Mouse (Mus musculus) lung, adult 18-20 months (tissue): ENCODE data around the gene Crbn.

ENCODE experiments used
- DNase-seq, 2 experiments: peaks; one replicate each; pipeline ENCODE4 v3.0.0; 2022; ENCODE audit warnings: mixed read lengths in 2 of 2

The Crbn gene

DNA sequence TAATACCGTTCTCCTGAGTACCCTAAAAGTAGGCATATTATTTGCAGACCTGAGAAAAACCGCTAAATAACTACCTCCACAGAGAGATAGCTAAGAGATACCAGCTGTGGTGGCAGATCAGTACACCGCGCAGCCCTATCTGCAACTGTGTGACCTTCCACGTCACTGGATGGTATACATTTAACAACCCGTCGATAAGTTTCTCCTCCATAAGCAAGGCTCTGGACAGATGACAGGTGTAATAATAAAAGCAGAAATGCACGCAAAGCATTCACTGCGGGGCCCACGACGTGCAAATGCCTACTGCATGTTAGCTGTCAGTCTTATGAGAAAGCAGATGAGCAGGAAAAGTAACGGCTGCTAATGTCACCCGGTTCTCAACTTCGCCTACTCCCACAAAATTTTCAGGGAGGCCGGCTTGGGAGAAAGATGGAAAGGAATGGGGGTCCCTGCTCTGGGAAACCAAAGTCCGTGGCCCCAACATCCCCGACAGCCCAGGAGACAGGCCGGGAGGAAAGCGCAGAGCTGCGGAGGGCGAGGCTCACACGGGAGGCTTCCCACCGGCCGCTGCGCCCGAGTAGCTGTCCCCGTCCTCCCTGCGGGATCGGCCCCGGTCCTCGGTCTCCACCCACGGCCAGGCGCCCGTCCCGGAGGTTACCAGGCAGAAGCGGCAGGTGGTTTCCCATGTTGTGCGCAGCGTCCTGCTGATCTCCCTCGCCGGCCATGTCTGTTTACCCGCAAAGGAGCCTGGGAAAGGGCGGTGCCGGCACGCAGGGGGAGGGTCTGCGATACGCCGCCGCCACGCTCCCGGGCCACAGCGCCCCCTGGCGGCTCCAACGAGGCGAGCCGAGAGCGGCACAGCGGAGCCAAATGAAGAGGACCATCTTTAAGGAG lies at the start of gene Crbn:
TSS of gene Crbn (minus strand) at position 745 of the 894 bp plus-strand sequence.
- peak; percentile 88 to 90 for DNase-seq

DNA sequence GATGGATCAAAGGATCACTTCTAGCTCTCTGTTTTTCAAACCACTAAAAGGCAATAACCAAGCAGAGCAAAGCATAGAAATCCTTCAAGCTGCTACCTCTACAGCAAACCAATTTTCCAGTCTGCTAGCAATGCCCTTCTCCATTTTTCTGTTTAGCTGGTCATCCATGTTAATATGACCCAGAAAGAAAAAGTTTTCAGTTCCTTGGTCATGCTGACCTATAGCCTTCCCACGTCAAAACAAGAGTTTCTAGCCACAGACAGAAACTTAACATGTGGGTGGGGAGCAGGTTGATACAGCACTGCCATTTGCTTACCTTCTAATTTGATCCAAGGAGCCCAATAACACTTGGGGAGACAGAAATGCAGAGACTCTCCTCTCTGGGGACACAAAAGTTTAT lies 40.3 kb upstream of the Crbn start:
- no peak for DNase-seq

DNA sequence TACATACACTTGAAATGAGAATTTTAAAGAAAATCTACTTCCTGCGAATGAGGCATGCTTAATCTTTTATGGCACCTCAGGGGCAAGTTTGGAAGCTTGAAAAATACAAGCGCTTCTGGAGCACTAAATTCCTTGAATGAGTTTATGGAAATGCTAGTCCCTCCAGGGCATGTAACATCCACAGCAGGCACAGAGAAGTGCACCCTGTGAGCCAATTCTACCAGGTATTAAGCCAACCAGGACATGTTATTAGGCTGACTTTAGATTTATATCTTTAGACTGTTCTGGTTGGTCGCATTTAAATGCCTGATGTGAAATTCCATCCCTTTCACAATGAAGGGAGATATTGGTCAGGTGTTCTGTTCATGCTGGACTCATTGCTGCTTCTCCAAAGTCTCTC lies 38.2 kb upstream of the Crbn start:
- no peak for DNase-seq

DNA sequence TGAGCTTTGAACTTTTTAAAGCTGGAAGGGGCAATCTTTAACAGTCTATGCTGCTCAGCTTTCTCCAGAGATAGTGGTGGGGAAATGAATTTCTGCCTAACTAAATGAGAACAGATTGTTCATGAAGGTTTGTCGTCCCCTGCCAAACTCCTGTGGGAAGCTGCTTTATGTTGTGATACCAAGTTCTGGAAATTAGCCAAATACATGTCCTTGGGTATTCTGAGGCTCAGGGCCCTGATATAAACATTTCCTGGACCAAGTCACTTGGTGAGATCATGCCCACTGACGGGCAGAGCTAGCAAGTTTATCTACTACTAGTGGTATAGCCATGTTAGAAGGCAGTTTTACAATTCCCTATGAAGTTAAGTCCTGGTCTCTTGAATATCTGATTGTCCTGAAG lies 35.4 kb upstream of the Crbn start:
- no peak for DNase-seq

DNA sequence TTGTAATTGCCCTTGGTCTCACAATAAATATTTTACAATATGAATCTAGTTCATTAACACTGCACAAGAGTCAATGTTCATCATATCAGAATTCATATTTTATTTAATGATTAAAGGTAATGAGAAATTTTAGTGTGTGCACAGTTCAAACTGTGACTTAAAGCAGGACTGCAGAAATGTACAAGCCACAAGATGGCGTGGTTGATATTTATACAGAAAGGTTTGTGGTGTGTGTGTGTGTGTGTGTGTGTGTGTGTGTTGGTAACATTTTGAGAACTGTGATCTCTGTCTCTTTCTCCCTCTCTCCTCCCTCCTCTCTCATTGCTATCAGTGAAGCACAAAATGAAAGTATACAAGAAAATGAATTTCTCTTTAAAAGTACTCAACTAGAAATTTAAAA lies 22.5 kb upstream of the Crbn start:
- DNase-seq, result no peak

DNA sequence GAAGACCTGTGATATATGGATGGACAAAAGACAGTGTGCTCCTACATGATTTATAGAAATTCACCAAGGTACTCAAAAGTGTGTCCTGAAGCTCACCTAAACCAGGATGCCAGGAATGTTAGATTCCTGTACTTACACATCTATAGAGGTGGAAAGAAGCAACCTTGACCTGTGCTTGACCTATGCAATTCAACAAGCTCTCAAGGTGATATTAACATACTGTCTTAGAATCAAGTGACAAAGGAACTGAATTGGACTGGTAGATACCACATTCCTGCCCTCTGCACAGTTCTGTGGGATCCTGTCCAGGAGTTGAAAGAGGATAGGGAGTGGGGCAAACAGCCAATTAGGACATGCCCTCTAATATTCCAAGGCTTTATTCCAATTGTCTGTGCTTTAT lies 20.7 kb upstream of the Crbn start:
- no peak for DNase-seq

DNA sequence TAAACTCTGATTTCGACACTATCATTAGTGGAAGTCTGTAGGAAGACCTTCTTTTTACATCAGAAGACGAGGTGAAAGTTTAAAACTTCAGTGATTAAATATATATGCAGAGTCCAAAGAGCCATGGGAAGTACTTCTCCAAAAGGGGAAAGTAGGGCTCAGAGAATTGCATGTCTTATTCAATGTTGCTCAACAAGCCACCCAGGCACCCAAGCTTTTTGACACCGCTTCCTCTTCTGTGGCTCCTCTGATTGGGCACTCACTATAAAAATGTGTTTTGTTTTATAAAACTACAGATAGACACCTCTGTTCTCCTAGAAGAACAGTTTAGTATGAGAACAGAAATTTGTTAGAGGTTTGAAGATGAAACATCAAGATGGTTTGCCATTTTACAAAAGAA lies 20.0 kb upstream of the Crbn start:
- DNase-seq, result no peak

DNA sequence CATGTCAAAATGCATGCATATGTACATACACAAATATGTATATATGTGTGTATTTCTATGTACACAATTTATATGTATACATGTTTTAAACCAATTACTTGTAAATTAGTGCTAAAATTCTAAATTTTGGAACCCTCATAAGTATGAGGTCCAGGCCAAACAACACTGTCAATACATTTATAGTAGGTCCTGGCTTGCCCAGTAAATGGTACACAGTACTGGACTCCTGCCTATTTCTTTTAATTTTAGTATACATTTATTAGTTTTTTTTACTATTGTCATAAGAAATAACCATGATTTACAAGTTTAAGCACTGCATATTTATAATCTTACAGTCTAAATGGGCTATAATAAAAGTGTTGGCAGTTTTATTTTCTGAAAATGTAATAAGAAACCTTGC lies 19.4 kb upstream of the Crbn start:
- DNase-seq, result no peak

DNA sequence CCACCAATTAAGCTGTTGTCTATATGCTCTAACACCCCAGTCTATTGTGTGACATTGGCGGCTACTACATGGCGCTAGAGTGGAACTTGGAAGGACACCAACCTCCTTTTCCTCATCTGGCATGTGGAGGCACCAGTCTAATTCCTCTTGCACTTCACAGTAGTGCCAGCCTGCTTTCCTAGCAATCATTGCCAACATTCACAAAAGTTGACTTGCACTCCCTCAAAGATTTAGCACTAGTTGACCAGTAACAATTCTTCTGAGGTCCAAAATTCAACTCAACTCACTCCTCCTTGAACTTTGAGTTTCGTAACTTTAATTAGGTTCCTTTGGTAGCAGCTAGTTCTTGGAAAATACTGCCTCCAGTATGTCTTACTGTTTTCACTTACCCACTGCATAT lies 10.8 kb upstream of the Crbn start:
- DNase-seq, result no peak

DNA sequence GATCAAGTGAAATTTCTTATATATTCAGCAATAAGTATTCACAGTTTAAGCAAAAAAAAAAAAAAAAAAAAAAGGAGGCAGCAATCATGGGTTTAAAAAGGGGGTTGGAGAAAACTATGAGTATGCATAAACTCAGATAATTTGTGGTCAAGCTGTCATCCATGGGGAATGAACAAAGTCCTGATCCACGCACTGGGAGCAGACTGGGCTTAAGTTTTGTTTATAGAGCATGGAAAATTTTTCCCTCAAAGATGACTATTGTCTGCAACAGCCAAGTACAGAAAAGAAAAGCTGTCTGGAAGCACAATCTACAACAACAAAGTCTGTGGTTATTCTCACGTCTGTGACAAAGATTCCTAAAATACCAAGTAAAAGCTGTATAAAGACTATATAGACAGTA lies 9.3 kb upstream of the Crbn start:
- DNase-seq, result no peak

DNA sequence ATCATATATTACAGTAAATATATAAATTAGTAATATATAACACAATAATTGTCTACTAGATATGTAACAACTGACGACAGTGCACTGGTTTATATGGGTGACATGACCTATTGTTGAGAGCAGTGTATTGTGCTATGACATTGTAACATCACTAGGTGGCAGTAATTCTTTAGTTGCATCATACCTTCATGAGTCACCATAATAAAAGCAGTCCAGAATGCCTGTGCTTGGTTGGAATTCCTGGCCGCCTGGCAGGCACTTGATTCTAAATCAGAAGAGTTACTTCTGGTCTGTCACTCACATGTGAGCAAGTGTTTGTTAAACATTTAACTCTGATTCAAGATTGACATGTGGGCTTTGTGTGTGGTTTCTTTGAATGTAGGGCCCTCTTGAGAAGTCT lies 5.0 kb upstream of the Crbn start:
- DNase-seq, result peak; percentile 25 to 34

DNA sequence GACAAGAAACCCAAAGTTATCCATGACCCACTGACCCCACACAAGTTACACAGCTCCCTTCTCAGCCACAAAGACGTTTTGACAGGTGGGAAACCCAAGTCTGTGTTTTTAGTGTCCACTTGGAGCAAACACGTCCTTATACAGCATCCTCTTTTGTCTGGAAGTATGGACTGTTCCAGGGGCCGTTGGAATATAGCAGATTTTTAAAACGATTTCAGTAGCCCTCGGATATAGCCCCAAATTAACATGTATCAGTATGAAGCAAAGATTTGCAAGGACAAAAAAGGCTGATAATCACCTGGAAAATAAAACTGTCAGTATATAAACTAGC lies 315 bp upstream of the Crbn start:
- no peak for DNase-seq

DNA sequence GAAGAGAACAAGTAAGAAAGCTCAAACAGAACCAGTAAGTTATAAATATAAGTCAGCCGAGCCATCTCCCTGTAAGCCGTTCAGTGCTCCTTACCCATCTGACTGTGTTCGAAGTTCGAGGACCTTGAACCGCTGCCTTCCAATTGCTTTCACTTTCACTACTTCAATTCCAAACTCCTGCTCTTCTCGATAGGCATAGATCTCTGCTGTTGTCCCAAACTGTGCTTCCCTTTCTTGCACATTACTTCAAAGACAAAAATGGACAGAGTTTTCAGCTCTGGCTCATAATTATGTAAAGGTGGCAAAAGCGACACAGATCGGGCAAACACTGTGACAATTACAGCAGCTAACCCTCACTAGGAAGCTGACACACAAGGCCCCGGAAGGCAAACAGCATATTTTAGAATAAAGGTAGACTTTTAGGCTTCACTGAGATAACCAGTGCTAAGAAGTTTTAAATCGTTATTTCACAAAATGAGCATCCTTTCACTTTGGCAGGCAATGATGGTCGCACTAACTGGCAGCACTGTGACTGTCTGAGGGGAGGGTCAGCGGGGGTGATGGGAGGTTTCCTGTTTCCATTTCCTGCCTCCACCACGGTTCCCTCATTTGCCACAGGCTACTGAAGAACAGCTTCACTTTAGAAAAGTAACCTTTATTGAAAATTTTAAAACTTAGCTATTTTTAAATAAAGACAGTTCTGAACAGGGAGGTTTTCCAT lies 5.6 kb downstream of the Crbn start:
- no peak for DNase-seq

DNA sequence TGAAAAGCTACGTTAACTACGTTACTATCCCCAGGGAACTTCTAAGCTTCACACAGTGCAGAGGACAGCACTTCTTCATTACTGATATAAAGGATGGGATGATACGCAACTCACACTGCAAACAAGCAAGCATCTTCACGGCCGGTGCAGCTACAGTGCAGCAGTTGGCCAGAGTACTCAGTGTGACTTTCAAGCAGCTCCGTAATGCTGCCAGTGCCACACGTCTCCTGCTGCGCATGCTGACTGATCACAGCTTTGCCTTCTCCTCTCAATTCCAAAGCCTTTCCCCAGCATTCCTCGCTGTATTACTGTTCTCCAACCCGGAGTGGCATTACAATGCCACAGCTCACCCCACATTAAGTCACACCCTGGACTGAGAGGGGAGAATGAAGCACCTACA lies 6.3 kb downstream of the Crbn start:
- DNase-seq, result no peak

DNA sequence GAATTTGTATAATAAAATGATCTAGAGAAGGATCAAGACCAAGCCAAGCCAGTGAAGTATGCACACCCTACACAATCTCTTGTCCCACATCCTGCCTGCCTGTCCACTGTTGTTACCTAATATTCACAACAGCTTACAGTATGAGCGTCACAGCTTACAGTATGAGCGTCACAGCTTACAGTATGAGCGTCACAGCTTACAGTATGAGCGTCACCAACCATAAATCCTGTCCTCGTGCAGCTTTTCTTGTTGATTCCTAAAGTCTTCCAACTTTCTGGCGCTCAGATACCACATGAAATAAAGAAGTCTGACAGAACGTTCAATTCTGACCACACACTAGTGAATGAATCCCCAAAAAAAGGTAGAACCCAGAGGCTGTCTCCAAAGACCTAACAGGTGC lies 6.8 kb downstream of the Crbn start:
- no peak for DNase-seq

DNA sequence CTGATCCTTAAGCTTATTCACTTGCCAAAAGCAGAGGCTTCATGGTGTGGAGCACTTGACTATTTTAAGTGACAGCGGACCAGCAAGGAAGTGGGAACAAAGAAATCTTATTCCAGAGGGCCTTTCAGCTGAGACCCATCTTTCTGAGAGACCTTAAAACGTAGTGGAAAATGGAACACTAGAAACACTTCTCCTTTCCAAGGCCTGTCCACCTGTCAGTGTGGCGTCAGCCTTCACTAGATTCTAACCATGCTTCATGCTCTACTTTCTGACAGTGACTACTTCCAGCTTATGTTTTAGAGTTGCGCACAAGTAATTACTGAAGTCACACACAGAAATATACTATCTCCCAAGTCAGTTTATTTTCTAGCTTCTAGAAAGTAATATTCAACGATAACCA lies 7.4 kb downstream of the Crbn start:
- no peak for DNase-seq

DNA sequence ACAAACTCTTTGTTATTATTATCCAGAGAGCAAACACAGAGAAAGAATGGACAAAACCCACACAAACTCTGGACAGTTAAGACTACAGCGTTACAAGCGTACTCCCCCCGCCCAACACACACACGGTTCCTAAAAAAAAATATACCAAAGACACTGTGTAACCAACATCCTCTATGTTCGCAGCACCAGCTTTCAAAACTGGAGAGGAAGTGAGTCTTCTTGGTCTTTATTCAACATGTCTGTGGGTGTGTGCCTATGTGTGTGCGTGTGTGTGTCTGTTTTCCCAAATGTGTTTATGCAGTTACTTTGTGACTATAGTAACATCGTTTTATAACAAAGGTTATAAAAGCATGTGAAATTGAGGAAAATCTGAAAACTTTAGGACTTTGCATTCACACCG lies 8.4 kb downstream of the Crbn start:
- DNase-seq, result no peak

DNA sequence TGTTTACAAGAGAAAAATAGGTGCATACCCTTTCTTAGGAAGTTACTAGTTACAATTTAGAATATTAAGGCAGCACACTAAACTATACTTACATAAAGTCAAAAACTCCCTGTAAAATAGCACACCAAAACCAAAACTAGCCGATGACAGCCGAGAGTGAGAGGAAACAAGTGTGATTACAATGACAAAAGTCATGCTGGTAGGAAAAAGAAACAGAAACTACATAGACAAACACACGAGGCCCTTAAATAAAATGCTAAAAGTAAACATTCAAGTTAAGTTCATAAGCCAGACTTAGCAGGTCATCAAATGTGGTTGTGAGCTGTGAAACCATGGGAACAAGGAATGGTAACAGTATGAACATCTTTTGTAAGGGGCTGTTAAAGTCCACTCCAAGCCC lies 12.7 kb downstream of the Crbn start:
- no peak for DNase-seq

DNA sequence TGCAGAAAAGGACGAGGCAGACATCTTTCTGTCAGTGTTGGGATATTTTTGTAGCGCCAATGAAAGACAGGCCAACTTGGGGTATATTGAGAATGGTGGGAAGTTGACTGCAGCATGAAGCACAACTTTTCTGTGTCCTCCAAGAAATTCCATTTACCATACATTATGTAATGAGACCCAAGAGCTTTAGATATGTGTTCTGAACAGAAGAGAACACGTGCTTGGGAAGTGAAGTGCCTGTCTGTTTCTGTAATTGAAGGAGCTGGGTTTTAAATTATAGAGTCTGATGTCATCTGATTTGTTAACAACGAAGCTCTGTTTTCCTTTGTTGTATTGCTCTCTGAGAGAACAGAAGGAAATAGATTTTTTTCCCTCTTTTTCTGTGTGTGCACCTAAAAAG lies 29.8 kb downstream of the Crbn start:
- no peak for DNase-seq

DNA sequence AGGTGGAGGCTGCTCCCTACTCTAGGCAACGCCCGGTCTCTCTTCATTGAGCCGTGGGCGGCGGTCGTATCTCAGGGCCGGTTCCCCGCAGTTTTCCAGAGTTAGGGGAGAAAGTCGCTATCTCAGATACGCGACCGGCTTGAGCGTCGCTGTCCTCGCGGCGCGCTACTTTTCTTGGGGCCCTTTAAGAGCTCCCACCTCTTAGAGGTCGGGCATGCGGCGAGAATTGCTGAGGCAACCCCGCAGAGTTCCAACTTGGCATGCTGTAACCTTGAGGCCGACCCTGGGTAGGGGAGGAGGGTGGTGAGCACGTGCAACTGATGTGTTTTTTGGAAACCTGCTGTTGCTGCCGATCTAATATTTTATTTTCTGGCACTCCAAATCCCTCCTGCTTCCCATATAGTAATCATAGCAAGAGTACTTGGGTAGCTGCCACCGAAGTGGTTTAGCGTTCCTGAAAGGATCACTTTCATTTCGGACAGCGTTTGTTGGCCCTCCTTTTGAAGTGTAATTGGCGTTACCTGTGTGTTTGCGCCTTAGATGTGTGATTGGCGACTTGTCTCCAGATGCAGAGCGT lies 30.5 kb downstream of the Crbn start:
- no peak for DNase-seq

DNA sequence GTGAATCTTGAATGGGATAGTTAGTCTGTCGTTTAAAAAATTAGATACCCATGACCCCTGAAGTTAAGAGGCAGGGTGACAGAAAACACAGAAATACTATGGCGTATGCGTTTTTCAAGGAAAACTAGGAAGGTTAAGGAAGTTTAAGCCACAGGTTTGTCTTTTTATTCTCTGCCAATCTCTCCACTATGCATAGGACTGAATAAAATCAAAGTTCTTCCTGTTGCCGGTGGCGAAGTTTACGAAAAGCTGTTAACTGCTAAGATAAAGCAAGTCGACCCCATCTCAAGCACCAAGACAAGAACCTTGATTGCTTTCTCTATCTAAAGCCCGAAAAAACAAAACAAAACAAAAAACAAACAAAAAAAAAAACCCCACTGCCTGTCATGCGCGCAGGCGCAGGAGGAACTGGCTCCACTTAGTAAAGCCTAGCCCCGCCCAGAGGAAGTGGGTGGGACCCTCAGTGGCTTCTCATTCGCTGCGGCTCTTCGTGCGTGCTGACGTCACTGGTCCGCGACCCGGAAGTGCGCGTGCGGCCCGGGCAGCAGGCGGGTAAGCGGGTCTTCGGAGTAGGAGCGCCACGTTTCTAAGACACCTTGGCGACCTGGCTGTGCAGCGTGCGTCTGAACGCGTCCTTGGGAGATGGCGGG lies 31.1 kb downstream of the Crbn start, which contains the start of gene Trnt1:
TSS of gene Trnt1 (plus strand) at position 481 of the 650 bp plus-strand sequence.
- peak; percentile 97 to 99 for DNase-seq

DNA sequence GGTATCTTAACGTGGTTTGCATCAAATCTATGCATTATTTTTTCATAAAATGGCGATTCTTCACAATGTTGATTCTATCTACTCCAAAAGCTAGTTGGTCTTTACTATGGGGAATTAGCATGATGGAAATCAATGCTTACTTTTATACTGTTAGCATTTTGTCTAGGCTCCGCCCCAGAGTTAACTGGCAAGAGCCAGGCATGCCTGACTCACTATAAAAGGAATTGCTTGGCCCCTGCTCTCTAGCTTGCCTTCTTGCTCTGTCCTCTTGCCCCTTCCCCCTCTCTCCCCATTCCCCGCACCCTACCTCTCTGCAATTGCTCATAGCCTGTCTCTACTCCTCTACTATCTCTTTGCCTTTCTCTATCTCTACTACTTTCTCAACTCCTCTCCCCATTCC lies 33.1 kb downstream of the Crbn start:
- no peak for DNase-seq

DNA sequence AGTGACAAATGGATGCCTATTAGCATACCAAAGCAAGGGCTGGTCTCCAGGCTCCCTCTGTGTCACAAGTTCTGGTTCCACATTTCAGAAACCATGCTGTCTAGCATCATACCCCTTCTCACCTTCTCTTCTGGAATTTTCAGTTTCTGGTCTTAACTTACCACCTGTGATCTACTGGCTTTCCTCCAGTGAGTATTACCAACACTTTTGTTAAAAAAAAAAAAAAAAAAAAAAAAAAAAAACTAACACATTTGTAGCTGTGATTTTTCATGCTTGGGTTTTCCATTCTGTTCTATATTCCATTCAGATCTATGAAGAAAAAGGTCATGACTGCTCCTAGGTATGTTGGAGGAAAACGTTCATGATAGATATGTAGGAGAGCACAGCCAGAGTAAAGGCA lies 34.0 kb downstream of the Crbn start:
- DNase-seq, result no peak

DNA sequence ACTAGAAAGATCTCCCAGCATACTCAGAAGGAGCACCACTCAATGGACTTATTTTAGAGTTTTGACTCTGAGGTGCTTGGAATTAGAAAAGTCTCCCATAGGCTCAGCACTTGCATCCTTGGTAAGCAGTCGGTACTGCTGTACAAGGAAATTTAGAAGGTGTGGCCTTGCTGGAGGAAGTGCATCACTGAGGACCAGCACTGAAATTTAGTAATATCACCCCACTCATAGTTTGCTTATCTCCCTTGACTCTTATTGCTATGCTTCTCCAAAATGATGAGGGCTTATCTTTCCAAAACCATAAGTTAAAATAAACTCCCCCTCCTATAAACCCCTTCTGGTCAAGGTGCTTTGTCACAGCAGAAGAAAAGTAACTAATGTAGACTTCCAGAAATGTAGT lies 38.4 kb downstream of the Crbn start:
- DNase-seq, result no peak
